Mouse (Mus musculus) heart, adult 18-20 months (tissue): Measurements from ENCODE around the gene Scn8a. TPM values are rescaled to one million over a fixed set of nuclear protein-coding genes. Genes with fewer than 3 reads are reported as not detected.
A peak's percentile ranks its signal among the peaks of the same experiment; 100 is the strongest.

Experiments used
- DNase-seq, 2 experiments: peaks; one replicate each; pipeline ENCODE4 v3.0.0; 2021 to 2022; ENCODE audit warnings: mixed read lengths in 1 of 2
- long read RNA-seq, 2 experiments: library from polyadenylated mRNA; stranded (forward); transcript quantifications; one replicate each; pipeline ENCODE4 v2.0.0; 2021
- total RNA-seq, 2 experiments: library from RNA; stranded (reverse); gene quantifications; 2 replicates each; pipeline ENCODE4 v1.2.3; 2021

Scn8a gene
- total RNA-seq: not detected
- long read RNA-seq, experiment 1: 0 reads
- long read RNA-seq, experiment 2, partial matches to known transcripts: 0 of 2 reads
- long read RNA-seq, experiment 2, other reads (novel, unspliced or antisense): 2 of 2 reads

DNA sequence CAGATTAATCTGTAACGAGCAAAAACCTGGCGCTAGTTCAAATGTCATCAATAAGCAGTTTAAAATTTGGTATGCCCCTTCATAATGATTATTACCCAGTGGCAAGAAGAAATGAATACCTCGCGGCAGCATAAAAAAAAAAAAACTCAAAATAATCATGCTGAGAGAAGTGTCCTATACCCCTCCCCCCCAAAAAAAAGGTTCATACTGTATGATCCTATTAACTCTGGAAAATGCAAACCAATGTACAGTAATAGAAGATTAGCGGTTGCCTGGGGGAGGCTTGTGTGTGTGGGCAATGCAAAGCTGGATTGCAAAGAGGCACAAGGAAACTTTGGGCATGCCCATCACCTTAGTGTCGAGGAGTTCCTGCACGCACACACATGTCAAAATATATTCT lies at the start of gene Scn8a:
Scn8a (plus strand) TSS at position 301 of the 400 bp plus-strand sequence.
- DNase-seq: no peak

DNA sequence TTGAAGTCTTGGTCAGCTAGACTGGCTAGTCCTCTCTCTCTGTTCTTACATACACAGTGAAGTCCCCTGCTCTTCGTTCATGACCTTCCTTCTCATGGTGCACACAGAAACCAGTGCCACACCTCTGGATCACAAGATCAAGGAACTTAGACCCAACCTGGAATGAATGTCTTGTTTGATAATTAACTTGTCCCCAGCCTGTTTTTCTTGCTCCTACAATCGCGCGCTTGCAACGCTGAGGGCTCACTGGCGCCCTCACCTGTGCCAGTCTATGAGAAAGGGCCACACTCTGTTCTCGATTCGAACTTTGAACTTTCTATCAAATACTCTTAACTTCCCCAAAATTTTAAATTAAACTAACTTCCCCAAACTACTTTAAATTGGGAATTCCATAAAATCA lies 47.8 kb upstream of the Scn8a start:
- no peak for DNase-seq

DNA sequence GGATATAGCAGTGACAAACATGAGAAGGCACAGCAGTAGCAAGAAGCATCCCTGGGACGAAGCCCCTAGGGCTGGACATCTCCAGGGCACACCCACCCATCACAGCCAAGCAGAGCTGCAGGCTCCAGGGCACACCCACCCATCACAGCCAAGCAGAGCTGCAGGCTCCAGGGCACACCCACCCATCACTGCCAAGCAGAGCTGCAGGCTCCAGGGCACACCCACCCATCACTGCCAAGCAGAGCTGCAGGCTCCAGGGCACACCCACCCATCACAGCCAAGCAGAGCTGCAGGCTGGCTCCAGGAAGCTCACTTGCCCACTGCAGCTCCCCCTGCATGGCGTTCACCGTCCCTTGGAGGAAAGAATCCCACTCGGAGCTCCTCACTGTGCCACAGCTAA lies 47.3 kb upstream of the Scn8a start:
- DNase-seq: peak in 1 of 2 experiments; percentile 21

DNA sequence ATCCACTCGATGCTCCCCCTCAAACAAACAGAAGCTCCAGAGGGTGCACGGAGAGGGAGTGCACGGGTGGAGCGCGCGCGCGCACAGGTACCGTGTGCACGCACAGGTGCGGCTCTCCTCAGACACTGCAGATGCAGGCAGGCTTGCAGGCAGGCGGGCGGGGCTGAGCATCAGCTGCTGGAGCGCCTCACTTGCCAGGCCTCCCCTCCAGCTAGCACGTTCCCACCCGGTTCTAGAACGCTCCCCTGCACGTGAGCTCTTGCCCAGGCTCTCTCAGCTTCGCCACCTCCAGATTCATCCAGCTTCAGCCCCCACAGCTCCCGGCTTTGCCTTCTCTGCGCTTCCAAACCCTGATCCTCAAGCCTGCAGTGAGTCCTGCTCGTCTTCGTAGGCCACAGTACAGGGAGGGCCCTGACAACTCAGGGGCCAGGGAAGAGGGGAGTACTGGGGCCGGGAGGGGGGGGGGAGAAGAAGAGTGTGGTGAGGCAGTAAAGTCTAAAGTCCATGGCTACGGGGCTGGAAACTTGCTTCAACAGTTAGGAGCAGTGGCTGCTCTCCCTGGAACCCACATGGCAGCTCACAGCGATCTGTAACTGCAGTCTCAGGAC lies 44.3 kb upstream of the Scn8a start:
- DNase-seq: no peak

DNA sequence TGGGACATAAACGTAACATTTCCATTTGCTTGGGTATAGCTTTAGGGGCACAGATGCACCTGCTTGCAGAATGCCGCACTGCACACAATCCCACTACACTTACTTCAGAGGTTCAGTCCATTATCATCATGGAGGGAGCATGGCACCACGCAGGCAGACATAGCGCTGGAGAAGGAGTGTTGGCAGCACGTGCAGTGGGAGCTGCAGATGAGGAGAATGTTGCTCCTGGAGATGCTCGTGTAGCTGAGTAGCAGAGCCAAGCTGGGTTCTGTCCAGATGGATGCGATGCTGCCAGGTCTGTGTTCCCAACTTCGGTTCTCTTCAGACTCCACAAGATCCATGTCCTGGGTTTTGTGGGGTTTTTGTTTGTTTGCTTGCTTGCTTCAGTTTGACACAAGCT lies 43.6 kb upstream of the Scn8a start:
- DNase-seq: no peak

DNA sequence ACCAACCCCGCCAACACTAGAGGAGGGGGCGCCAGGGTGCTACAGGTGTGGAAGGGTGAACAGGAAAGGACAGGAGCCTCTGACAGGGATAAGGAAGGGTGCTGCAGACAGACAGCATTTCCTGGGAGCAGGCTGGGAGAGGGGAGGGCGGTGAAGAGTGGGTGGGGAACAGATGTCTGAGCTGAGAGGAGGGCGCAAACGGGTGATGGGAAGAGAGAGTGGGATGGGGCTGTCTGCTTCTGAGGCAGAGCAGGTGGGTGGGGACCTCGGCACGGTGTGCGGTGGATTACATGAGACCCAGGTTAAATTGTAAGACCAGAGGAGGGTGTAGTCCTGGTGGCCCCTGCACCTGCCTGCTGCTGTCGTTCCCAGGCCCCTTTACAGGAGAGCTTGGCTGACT lies 39.9 kb upstream of the Scn8a start:
- no peak for DNase-seq

DNA sequence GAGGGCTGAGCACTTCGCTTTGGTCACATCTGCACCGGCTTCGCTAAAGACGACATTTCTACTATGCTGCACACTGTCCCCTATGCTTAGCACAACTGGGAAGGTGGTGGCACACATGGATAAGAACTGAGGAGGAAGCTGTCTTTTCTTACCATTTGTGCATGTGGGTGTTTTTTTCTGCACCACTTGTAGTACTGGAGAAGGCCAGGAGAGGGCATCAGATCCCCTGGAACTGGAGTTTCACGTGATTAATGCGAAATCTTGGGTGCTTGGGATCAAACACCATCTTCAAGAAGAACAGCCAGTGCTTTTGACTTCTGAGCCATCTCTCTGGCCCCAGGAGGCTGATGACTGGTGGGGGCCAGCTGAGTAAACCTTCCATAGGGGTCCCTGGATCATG lies 39.0 kb upstream of the Scn8a start:
- DNase-seq: no peak

DNA sequence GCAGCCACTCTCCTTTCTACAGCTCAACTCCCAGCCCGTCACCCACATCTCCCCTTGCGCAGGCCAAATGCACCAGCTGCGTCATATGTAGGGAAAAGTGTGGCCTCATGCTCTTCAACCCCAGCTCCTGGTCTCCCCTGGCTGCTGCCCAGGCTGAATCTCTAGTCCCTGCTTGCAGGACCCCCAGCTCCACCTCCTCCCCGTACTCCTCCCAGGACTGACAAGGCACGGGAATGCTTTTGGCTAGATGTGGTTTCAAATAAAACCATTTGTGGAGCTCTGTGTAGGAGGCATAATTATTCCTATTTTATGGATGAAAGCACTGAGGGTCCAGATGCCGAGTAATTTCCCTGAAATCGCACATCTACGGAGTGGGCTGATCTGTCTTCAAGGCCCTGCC lies 37.5 kb upstream of the Scn8a start:
- DNase-seq: no peak

DNA sequence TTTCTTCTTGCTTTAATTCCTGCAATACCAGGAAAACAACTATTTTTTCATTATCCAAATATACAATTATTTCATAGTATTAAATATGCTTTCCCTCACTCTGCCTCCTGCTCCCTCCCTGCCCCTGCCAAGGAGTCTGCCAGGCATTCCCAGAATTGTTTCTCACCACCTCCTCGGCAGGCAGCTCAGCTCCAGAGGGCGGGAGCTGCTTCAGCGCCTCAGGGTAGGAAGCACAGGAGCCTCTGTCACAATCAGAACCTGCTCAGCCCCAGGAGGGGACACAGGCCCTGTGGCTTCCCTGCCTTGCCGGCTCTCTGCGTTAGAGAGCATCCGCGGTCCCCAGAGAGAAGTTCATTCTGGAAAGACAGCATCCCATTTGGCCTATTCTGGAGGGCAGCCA lies 36.9 kb upstream of the Scn8a start:
- DNase-seq: peak in 1 of 2 experiments; percentile 14

DNA sequence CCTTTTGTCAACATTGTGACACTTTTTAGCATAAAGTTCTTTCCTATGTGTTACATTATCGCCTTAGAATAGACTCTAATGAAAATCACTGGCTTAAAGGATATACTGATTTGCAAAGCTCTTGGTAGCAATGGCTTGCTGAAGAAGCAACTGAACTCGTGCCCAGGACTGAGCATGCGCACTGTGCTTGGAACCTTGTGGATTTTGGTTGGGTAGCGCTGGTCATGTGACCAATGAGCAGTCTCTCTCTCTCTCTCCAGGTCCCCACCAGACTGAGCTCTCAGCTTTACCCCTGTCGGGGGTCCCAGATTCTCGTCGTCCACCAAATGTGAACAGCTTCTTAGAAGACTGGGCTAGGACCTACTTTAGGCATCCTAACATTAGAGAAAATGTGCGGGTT lies 32.9 kb upstream of the Scn8a start:
- DNase-seq: no peak

DNA sequence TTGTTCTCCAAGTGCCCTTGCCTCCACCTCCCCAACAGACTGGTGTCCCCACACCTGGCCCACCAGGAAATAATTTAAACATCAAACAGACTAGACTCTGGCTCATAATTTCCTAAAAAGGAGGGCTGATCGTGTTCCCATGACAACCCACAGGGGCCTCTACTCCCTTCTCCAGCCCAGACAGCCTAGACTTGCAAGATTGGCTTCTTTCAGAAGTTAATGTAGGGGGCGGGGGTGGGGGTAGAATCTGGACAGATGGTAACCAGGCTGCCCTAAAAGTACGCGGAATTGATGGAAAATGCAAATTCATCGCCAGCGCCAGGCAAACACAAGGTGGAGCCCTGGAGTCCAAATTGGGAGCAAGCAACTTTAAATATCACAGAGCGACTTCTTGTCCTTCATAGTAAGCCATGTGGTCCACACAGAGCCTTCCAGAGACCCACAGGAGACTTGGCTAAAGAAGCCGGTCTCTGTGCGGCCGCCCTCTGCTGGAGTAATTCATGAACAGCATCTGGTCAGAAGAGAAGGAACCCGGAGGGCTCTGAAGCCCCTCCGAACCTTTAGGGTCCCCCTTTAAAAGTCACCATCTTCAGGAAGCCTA lies 31.0 kb upstream of the Scn8a start:
- peak; percentile 62 to 66 for DNase-seq

DNA sequence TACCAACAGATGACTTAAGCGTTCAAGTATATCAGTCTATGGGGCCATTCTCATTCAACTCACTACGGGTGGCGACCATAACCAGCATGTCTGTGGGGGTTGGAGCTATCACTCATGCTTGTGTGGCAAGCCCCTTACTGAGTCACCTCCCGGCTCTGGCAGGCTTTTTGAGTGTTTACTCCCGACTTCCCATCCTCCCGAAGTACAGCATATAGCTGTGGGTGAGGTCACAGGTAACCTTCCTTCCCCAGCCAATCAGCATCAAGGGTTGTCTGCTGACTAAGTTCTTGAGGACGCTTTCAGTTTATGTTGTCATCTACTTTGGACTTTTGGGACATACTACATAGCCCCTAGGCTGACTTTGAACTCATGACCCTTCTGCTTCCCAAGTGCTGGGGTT lies 25.3 kb upstream of the Scn8a start:
- DNase-seq: no peak

DNA sequence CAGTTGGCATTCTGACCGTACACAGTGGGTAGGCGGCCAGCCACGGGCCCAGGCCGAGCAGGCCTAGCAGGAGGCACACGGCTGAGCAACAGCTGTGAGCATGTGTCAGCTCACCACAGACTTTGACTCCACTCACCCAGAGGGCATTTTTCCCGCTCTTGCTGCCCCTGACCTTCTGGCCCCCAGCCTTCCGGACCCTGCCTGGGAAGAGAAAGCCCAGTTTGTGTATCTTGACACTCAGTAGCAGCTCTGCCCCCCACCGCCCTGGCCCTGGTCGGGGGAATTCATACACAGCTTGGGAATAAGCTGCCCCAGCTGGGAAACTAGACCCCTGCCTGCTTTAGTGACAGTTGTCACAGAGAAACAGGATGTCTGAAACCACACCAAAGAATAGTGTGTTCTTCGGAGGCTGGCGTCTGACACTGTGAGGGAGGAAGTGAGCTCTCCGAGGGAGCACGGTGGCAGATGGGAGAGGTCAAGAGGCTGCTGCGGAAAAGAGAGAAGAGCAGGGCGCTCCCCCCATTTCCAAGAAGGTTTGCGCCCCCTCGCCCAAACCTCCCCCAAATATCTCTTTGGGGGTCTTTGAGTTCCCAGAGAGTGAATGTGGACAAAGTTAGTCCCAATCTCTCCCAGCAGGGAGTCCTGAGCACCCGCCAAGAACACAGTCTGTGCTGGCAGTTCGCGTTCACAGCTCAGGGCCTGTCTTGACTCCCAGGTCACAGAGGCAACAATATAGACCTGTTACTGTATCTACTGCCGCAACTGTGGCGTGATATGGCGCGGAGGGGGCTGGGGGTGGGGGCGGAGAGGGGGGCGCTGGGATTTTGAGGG lies 24.4 kb upstream of the Scn8a start:
- peak in 1 of 2 experiments; percentile 18 for DNase-seq

DNA sequence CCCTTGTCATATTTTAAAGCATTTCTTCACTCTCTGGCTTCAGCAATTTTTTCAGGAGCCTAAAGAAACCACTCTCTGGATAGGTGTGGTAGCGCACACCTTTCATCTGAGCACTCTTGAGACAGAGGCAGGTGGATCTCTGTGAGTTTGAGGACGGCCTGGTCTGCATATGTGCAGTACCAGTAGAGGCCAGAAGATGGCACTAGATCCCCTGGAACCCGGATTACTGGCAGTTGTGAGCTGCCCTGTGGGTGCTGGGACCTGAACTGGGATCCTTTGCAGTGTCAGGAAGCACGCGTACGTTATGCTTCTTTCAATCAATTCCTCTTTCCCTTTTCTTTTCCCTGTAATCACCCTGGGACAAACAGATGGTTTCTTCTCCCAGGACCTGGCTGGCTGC lies 22.5 kb upstream of the Scn8a start:
- DNase-seq: no peak

DNA sequence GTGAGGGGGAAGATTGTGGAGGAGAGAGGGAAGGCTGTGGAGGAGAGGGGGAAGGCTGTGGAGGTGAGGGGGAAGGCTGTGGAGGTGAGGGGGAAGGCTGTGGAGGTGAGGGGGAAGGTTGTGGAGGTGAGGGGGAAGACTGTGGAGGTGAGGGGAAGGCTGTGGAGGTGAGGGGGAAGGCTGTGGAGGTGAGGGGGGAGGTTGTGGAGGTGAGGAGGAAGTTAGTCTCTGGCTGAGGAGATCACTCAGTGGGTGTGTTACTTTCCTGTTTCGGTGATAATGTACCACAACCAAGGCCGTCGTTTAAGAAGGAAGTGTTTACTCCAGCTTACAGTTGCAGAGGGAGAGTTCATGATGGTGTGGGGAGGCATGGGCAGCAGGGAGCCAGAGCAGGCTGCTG lies 12.1 kb upstream of the Scn8a start:
- no peak for DNase-seq

DNA sequence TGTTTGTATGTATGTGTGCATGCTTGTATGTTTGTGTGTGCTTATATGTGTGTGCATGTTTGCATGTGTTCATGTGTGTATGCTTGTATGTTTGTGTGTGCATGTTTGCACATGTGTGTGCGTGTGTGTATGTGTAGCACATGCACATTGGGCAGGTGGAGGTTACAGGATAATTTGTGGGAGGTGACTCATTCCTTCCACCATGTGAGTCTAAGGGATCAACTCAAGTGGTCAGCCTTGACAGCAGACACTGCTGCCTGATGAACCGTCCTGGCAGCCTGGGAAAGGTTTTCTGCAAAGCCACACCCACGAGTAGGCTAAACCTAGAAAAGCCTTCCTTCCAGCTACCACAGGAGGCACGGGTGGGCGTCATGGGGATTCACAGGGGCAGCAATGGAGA lies 8.8 kb upstream of the Scn8a start:
- no peak for DNase-seq

DNA sequence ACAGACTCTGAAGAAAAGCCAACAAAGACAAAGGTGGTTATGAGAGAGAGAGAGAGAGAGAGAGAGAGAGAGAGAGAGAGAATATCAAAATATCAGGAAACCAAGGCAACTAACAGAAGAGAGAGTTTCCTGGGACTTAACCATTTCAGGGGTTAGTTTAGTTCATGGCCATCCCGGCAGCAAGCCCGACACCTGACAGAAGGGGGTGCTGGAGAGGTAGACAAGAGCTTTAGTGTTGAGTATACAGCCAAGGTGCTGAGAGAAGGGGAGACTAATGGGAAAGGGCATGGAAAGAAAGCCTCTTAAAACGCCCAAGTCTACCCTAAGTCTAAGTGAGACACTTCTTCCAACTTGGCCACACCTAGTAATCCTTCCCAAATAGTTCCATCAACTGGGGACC lies 4.1 kb upstream of the Scn8a start:
- no peak for DNase-seq

DNA sequence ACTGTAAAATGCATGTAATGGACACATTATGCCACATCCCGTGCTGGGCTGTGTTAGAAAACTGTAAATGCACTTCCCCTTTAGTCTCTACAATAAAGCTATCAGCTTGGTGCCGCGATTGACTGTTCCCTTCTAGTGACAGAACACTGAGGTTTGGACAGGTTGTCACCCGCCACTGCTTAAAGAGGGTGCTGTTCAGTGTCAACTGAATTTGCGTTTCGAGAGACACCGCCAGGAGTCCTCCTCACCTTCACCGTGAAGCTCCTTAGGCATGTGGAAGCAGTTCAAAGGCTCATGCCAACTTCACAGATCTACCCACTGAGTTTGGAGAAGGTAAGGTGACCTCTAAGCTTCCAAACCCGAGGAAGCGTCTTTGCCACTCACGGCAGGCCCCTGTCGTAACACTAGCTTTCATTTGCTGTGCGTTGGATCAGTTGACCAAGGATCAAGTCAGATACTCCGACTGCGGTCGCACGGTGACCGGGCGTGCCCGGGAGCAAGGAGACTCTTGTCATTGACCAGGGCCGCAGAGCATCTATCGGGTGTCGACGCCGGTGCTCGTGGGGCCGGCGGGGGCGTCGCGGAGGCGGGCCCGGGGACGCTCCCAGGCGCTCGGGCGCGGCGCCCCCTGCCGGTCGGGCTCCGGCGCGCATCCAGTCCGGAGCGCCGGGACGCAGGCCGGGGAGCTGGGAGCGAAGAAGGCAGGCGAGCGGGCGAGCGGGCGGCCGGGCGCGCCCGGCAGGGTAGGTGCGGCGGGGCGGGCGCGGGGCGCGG lies 530 bp downstream of the Scn8a start:
- peak; percentile 5 to 19 for DNase-seq

DNA sequence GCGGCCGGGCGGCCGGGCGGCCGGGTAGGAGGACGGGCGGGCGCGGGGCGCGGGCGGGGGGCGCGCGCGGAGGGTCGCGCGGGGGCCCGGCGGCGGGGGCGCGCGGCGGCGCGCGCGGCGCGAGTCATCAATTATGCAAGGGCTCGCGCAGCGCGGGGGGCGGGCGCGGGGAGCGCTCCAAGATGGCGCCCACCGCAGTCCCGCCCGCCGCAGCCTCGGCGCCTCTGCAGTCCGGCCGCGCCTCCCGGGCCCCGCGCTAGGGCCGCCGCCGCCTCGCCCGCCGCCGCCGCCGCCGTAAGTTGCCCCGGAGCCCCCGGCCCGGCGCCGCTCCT lies 1.1 kb downstream of the Scn8a start:
- DNase-seq: no peak

DNA sequence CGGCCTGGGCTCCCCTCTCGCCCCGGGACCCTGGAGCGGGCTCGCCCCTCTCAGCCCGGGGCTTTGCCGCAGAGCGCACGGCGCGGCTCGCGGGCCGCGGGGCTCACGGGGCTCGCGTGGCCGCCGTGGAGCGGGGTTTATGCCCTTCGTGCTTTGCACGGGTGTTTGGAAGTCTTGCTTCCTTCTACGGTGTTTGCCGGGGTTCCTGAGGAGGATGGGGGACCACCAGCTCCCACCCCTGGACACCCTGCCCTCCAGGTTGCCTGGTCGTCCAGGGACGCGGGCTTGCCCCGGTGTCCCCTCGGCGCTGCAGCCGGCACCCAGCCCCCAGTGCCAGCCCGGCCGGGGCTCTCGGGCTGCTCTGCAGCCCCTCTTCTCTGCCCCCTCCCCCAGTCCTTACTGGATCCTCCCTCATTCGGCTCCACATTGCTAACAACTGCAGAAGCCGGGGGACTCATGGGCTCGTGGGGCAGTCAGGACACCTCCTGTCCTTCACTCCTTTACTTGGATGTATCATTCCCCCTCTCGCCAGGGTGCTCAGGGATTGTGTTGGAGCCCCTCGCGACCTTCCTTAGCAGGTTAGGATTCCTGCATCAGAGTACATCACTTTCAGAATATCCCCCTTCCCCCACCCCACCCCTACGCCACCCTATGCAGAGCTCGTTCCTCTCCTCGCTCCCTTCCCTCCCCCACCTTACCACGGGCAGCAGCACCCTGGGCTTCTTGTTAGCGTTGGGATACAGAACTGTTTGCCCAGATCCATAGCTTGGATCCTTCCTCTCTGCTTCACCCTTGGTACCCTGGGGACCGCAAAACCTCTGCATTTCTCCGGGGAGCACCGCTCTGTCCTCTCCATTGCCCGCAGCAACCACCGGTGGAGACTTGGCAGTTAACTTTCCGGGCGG lies 1.7 kb downstream of the Scn8a start:
- no peak for DNase-seq

DNA sequence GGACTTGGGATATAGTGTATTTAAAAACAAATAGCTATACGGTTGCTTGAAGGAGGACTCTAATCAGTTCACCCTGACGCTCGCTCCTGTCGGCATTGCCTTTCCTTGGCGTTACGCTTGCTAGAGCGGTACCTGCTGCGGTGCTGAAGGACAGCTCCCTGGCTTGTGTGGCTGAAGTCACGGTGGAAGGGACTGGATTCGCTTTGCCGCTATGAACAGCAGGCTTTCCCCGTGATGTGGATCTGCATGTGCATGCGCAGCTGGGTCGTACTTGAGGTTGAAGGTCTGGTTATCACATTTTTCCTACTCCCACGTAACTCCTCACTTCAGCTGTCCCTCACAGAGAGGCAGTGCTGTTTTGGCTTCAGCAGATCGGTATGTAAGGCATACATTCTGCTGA lies 3.5 kb downstream of the Scn8a start:
- DNase-seq: peak; percentile 38 to 73

DNA sequence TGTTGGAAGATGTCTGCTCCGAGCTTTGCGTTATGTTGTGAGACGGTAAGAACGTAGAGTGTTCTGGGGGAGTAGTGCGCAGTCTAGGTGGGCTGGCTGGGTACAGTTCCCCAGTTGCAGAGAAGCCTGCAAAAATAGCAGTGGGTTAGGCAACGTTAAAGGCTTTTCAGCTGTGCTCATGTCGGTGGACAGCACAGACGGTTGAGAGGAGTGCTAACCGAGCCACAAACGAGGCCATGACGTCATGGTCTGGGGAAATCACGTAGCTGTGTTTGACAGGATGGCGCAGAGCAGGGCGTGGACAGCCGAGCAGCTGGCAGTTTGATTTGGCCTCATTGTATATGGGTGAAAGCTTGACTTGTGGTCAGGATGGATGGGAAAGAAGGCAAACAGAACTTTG lies 9.4 kb downstream of the Scn8a start:
- no peak for DNase-seq
